Mouse (Mus musculus) cerebellum, adult 8-10 months (tissue): ENCODE results near the gene Gm49394.

Source experiments
- DNase-seq: peaks from one replicate; pipeline ENCODE4 v3.0.0; 2022

Gm49394 gene

GRCm38 (mm10) chr7:142669751-142670625 lies at the start of gene Gm49394:
Gene Gm49394 (minus strand): TSS chr7:142669942.
- DNase-seq = no peak

DNA sequence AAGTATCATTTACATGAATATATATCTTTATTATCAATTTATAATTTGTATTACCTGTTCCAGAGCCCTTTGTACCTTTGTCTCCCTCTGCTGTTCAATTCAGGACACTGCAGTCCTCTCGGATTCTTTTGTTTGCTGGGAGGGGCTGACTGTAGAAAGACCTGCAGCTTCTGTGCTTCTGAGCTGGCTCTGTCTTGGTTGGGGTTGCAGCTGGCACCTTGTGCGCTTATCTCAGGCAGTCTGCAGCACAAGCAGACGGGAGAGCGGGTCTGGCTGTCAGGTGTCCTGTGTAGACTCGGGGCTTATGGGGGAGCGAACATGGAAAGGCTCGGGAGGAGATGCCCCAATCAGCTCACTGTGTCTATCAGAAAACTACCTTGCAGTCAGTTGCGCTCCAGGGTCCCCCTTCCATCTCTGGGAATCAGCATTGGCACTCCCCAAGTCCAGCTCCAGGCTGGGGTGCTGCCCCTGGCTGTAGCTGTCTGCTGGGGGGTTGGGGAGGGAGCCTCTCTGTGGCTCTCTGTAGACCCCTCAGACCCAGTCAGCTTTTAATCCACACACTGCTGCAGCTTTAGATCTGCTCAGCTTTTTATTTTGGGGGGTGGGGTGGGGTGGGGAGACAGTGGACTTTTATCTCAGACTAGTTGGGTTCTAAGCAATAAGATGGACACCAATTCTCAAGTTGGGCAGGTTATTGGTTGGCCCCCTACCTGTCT lies 45.2 kb upstream of the Gm49394 start:
- peak; percentile 19 for DNase-seq

GRCm38 (mm10) chr7:142706873-142707272 lies 37.1 kb upstream of the Gm49394 start:
- no peak for DNase-seq

- DNase-seq = no peak
Measured at GRCm38 (mm10) chr7:142699334-142699860, 29.7 kb upstream of the Gm49394 start.

DNA sequence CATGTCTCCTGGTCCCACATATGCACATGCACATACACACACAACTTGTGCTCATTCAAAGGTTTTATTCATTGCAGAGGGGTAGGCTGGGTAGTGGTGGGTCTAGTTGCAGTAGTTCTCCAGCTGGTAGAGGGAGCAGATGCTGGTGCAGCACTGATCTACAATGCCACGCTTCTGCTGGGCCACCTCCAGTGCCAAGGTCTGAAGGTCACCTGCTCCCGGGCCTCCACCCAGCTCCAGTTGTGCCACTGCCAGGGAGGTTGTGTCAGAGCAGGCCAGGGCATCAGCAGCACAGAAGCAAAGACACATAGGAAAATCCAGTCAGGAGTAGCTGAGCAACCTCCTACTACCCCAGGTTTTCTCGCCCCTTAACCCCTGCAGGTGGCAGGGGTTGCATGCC lies 8.9 kb upstream of the Gm49394 start:
- DNase-seq = no peak

DNA sequence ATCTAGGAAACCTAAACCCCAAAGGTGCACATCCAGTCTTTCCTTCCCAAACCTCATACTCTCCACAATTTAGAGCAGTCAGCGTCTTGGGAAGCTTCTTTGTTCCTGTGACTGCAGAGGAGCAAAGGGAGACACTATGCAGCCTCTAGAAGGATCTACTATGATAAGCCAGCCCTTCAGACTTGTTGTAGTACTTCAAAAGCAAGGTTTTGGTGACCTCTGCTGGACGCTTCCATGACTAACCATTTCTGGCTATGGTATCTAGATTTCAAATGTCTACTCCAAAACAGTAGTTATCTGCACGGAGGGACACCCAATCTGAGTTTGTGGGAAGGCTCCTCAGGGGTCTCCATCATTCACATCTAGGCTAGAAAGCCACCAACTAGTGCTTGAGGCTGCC lies 5.9 kb upstream of the Gm49394 start:
- DNase-seq = peak; percentile 52

DNA sequence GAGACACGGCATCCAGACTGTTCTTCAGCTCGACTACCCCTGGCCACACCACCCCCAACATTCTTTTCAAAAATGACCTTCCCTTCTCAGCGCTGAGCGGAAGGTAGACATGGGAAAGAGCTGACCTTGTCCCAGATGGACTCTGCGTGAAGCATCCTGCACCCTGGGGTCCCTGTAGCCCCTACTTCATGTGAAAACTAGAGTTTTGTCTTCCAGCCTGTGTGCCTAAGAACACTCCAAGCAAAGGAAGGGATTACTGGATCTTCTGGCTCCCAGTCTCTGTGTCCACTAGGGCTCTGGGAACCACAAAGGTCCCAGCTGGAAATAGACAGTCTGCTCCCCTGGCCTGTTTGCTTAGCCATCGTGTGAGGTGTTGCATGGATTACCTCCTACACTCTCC lies 5.4 kb upstream of the Gm49394 start:
- DNase-seq = no peak

DNA sequence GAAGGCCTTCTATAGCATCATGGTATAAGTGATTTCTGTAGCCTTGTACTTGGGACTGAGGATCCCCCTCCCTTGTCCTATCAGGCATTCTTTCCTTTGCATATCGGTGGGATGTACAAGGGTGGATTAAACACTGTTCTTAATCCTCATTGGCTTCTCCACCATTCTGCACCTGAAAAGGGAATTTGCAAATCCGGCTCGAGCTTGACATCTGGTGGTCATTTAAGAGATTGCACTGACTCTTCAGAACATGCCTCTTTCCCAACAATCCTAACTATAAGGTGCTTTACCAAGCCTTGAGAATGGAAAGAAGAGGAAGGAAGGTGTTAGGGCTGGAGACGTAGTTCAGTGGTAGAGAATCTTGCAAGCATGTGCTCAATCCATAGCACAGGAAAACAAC lies 2.4 kb upstream of the Gm49394 start:
- DNase-seq = peak; percentile 65

DNA sequence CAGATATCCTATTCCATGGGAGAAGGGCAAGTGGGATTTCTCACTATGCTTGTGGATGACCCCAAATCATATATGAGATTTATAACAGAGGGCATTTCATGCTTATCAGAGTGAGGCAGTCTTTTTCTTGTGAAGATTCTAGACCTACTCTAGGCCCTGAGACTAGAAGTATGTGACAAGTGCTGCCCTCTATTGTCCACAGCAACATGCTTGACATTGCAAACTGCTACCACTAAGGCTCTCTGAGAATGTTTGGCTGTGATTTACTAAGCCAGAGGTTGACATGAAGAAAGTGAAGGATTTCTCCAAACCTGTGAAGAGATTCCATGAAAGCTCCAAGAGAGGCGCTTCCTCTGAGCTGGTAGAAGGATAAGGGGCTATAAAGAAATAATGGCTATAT lies 1.3 kb upstream of the Gm49394 start:
- no peak for DNase-seq

DNA sequence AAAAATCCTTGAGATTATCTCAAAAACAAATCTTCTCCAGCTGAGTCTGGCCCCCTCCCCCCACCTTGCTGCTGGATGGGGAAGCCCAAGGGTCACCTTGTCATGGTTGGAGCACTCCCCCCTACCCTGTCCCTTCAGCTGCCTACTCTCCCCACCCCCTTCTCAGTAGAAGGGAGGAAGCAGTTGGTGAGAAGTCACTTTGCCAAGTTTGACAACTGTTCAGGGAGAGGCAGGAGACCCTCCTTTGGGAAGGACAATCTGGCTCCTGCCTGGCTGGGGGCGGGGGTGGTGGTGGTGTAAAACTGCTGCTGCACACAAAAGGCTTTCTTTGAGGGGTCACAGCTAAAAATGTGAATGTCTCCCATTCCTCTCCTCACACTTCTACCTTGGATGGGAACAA lies 1.4 kb downstream of the Gm49394 start:
- DNase-seq = no peak

- no peak for DNase-seq
Measured at GRCm38 (mm10) chr7:142667521-142667920, 2.2 kb downstream of the Gm49394 start.

- DNase-seq = no peak
Measured at GRCm38 (mm10) chr7:142666659-142667058, 3.1 kb downstream of the Gm49394 start, which contains the start of gene Igf2. Gene Igf2 (minus strand): TSS chr7:142666816.

DNA sequence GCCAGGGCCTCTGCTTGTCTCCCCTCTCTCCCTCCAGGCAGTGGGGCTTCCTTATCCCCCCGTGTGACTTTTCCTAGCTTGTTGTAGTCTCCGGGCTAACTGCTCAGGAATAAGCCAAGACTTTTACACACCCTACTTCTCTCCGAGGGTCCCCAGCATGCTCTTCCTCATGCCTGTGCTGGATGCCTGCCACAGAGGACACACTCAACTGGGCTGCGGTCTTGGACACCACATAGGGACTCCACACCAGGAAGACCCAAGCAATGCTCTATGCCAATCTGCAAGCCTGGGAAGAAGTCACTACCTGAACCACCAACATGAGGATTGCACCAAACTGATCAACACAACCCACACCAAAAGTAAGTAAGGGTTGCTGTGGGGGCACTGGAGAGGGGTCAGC lies 3.6 kb downstream of the Gm49394 start:
- DNase-seq = no peak

DNA sequence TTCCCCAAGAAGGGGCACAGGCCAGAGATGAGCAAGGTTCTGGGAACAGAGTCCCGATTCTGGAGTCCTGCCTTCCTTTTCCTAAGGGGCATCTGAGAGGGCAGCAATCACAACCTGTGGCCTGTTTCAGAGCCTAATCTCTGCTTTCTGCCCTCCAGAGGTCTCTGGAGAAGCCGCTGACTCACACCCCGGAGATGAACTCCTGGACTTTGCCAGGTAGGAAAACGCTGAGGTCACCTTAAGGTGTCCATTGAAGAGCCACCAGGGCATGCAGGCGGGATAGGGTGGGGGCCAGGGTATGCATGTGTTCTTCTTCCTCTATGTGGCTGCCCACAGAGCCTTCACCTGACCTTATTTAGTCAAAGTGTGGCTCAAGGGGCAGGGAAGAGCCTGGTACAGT lies 4.4 kb downstream of the Gm49394 start:
- DNase-seq = no peak

DNA sequence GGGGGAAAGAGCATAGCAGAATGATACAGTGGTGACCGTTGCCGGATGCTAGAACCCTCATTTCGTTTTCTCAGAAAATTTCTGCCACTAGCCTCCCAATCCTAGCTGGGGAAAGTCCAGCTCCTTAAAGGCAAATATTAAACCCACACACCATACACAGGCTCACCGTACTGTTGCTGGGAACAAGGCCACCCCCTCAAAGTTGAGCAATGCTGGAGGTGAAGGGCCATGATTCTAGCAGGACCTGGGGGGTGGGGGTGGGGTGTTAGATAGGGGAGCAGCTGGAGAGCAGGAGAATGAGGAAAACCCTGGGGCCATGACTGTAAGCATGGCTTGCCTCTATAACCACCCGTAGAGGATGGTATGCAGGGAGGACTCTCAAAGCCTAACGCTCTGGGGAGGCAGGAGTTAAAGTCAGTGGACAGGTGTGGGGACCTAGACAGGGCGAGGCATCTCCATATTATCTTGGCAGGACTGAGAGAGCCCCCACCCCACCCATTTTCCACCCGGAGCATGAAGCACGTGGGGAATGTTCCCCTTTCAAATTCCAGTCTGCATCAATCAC lies 5.2 kb downstream of the Gm49394 start:
- no peak for DNase-seq

DNA sequence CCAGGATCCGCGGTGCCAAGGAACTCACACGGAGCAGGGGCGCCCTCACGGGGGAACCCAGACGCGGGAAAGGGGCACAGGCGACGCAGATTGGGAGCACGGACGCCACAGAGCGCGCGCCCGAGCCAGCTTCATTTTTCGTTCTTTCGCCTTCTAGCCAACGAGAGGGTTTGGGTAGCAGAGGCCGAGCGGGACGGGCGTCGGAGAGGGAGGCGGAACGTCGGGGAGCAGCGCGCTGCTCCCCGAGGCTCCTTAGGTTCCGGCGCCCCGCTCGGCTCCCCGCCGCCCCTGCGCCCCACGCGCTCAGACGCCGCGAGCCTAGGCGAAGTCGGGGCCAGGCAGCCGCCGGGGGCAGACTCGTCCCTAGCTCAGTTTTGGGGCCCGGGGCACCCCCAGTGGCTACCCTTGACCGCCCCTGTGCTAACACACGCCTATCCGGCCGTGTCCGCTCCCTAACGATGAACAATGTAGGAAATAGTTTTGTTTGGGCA lies 5.8 kb downstream of the Gm49394 start:
- no peak for DNase-seq

DNA sequence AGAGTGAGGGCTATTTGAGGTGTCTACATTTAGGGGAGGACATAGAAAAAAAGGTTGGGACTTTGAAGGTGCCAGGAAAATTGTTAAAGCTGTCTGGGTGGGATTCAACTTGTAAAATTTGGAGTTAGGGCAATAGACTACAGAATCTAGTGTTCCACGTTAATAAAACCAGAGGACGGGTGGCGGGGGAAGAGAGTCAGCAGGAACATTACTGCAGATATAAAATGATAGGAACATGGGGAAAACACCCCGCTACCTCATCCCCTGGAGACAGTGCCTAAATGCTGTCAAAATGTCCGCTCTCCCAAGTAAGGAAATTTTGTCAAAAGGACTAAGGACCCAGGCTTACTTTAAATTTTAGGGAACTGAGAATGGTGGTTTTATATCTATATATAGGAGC lies 6.6 kb downstream of the Gm49394 start:
- DNase-seq = no peak

DNA sequence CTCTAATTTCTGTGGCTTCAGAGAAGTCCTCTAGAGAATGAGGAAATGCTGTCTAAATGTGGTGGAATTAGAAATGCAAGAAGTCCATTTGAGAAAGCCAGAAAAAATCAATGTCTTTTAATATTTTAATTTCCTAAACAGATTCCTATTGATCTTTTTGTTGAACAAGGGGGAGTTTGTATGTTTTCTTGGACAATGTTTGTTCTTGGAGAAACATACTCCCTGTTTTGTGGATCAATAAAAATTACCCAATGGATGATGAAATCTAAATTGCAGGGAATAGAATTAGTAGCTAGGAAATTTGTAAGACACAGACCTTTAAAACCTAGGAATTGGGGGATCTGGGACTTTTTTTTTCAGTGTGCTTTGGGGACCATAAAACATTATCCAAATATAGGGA lies 7.9 kb downstream of the Gm49394 start:
- no peak for DNase-seq

DNA sequence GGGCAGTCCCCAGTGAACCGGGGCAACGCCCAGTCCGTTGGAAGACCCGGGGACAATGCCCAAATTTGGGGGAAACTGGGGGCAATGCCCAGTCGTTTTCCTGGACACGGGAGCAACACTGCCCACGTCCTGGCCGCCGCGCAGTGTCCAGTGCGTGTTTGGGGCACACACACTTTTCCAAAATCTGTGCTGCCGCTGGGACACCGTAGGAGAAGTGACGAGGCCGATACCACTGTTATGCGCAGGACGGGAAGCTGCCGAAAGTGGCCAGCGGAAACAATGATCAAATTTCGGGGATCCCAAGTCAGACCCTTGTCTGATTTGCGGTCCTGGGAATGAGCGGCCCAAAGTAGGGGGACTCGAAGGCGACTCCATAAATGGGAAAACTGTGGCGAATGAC lies 8.7 kb downstream of the Gm49394 start:
- no peak for DNase-seq

GRCm38 (mm10) chr7:142660651-142660945 lies 9.1 kb downstream of the Gm49394 start:
- no peak for DNase-seq

GRCm38 (mm10) chr7:142659767-142660650 lies 9.7 kb downstream of the Gm49394 start:
- DNase-seq = no peak

DNA sequence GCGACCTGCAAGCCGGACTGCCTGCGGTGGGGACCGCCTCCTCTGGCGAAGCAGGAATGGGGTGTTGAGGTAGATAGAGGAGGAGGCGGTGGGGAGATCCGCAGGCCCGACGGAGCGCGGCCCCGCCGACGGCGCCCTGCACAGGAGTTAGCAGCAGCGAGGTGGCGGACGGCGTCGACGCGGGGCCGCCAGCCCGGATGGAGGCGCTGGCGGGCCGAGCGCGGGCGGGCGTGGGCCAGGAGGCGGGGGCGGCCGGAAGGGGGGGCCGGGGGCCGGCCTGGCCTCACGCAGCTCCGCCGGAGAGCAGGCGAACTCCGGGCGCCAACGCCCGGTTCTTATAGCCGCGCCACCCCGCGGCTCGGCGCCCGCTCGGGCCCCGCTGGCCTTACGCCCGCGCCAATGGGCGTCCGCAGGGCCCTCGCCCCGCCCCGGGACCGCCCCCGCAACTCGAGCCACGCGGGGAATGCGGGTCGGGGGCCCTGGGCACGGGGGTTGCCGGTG lies 10.5 kb downstream of the Gm49394 start:
- no peak for DNase-seq
